Mouse (Mus musculus): ENCODE measurements around the gene Wnt2b. TPM values are rescaled to one million over a fixed set of nuclear protein-coding genes. Genes with fewer than 3 reads are reported as not detected.

Gene Wnt2b
- total RNA-seq, 2 experiments from 2014 or later = not detected

- ATAC-seq (ENCODE audit: poor library complexity, severe bottlenecking) = no peak
These were observed 3.5 kb upstream of the Wnt2b start for GRCm38 (mm10) chr3:104965070-104965855.

DNA sequence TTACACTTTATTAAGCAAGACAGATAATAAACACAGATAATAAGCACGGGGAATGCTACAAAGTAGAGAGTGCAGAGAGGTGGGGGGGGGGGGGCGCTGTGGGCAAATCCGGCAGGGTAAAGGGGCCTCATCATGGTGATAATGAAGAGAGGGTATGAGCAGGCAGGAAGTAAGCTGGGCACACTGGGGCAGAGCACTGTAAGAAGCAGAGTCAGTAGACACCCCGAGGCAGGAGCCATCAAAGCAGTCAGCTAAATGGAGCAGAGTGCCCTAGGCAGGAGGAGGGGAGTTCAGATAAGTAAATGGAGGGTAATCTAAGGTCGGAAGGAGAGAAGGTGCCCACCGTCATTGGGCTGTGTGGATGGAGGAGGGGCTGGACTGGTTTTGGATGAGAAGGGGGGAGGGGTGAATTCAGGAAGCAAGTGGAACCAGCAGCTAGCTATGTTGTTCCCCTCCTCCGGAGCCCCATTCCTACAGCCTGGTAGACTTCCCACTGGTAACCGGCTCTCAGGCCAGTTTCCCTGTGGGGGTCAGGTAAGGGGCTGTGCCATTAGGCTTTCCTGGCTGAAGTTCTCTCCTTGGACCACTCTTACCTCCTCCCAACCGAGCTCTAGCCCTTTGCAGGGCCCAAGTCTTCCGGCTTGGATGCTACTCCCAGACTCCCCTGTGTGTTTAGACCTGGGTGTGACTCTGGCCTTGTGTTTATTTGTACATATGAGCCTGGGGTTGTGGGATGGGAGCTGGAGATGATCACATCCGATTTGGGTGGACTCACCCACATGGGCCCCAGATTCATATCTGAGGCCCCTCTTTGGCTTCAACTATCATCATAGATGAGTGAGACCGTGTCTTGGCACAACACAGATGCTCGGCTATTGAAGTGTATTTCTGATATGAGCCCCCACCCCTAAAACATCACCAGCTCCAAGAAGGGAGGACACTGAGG is 1.9 kb upstream of the Wnt2b start:
- no peak; the same call in 1 of the 2 replicates for ATAC-seq (ENCODE audit: poor library complexity, severe bottlenecking)

- no peak for ATAC-seq (ENCODE audit: poor library complexity, severe bottlenecking)
These were observed 1.1 kb upstream of the Wnt2b start for GRCm38 (mm10) chr3:104962866-104963265.

DNA sequence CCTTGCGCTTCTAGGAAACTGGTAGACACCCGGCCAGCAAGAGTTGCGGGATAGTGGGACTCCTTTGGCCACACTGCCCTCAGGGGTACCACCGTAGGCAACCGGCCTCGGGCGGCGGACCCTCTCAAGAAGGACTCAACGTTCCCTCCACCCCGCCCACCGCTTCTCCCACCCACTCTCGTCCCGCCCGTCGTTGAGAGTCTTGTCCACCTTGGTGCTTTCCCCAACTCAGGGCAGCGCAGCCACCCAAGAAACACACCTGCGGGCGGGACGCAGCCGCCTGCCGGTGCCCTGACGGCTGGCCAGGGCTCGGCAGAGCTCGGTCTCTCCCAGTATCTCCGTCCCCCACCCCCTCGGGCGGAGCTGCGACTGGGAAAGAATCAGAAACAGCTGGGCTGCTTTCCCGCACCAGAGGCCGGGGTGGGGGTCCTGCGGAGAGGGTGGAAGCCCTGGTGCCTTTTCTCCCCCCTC is 455 bp upstream of the Wnt2b start:
- no peak for ATAC-seq (ENCODE audit: poor library complexity, severe bottlenecking)

- ATAC-seq (ENCODE audit: poor library complexity, severe bottlenecking) = peak; percentile 54
These were observed 1.4 kb downstream of the Wnt2b start for GRCm38 (mm10) chr3:104960026-104961000.

DNA sequence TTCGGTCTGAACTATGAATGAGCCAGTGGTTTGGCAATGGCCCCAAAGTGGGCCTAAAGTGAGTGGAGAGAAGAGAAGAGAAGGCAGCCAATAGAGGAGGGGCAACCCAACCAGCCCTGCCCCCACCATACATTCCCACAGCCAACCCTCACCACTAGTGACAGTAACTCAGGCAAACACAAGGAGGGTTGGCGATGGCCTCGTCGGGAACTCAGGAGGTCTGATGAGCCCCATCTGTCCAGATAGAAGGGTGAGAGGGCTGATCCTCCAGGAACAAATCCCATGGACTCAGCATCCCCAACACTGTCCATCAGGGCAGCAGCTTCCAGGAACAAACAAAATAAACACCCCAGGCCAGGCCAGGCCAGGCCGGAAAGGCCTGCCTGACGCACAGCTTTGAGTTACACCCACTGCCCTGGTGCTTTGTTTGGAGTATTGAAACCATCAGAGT is 5.6 kb downstream of the Wnt2b start:
- no peak for ATAC-seq (ENCODE audit: poor library complexity, severe bottlenecking)

DNA sequence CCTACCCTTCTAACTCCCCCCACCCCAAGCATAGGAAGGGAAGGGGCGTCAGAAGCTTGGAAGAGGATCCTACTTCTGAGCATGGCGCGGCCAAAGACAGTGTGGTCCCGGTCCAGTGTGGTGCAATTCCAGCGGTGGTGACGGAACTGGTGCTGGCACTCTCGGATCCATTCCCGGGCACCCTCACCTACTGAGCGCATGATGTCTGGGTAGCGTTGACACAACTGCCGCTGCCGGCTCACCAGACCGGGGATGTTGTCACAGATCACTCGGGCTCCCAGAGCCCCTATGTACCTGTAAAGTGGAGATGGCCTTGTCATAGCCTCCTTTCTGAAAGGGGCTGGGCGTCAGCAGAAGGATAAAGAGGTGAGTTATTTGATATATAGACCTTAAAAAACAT is 7.2 kb downstream of the Wnt2b start:
- ATAC-seq (ENCODE audit: poor library complexity, severe bottlenecking) = no peak

DNA sequence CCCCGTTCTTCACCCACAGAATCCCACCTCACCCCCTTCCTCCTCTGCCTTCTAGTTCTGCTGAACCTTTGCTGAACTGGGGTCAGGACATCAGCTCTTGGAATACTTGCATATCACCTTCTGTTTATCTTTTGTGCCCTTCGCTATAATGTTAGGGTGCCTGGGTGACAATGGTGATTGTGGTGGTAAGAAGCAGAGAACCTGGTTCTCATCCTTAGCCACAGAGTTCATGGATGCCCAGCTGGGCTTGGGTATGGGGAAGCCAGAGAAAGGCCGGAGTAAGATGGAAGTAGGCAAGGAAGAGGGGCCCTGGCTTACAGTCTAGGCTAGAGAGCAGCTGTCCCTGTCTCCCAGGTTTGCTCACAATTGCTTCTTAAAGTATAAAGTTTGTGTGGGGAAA is 7.6 kb downstream of the Wnt2b start:
- no peak for ATAC-seq (ENCODE audit: poor library complexity, severe bottlenecking)

GRCm38 (mm10) chr3:104952891-104953670 is 8.6 kb downstream of the Wnt2b start:
- ATAC-seq (ENCODE audit: poor library complexity, severe bottlenecking) = no peak

DNA sequence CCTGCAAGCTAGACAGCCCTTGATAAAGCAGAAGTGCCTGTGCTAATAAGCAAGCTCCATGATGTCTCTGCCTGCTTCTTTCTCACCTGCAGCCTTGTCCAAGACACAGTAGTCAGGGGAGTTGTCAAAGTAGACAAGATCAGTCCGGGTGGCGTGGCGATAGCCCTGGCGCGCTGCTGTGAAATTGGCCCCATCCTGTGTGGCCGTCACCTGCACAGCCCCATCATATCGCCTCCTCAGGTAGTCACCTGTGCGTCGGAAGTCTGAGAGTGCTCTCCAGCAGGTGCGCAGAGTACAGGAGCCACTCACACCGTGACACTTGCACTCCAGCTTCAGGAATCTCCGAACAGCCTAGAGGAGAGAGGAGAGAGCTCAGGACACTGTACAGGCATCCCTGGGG is 10.8 kb downstream of the Wnt2b start:
- no peak for ATAC-seq (ENCODE audit: poor library complexity, severe bottlenecking)

GRCm38 (mm10) chr3:104944894-104945293 is 16.8 kb downstream of the Wnt2b start:
- no peak for ATAC-seq (ENCODE audit: poor library complexity, severe bottlenecking)

DNA sequence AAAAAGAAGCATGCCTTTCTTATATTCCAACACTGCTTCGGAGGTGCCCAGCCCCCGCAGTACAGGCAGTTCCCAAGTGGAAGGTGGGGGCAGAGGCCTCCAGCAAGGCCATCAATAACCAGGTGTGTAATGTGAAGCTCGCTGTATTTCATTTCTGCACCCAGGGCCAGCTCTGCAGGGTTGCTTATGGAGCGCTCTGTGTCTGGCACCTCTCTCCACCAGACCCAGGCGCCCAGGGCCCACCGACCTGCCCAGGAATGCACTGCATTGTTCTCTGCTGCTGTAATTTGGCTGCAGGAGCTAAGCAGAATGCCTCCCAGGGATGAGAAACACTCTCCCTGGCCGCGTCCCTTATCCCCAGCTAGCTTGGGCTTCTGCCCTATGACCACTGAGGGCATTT is 18.4 kb downstream of the Wnt2b start:
- no peak for ATAC-seq (ENCODE audit: poor library complexity, severe bottlenecking)

DNA sequence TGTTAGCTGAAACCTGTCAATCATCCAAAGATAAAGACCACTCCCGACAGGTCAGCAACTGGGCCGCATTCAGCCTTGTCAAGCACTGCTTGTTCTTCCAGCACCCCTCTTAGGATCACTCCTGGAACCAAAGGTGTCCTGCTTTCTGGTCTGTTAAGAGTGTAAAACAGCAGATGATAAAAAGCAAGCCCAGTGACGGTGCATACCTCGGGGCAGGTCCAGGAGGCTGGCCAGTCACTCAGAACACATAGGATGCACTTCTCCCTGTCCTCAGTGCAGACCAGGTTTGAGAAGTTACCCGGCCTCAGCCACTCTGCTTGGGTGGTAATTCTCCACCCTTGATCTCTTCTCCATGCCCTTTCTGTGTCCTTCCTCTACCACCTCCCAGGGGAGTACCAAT is 19.0 kb downstream of the Wnt2b start:
- ATAC-seq (ENCODE audit: poor library complexity, severe bottlenecking) = no peak

DNA sequence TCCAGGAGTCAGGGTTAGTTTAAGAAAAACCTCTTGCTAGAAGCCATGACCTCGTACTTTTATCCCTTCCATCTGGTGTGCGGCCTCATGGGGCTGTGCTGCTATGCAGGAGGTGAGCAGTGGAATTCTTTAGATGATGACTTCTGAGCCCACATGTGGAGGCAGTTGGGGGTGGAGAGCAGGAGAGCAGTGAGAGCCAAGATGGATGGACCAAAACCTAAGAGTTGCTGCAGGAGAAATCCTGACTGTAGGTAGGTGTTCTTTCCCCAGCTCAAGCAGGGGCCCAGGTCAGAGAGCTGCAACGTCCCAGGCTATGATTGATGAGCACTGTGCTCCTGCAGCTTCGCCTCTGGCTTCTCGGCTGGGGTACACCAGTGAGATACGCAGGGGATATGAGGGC is 21.0 kb downstream of the Wnt2b start:
- no peak for ATAC-seq (ENCODE audit: poor library complexity, severe bottlenecking)

- ATAC-seq (ENCODE audit: poor library complexity, severe bottlenecking) = no peak
These were observed 23.4 kb downstream of the Wnt2b start for GRCm38 (mm10) chr3:104938327-104938726.

DNA sequence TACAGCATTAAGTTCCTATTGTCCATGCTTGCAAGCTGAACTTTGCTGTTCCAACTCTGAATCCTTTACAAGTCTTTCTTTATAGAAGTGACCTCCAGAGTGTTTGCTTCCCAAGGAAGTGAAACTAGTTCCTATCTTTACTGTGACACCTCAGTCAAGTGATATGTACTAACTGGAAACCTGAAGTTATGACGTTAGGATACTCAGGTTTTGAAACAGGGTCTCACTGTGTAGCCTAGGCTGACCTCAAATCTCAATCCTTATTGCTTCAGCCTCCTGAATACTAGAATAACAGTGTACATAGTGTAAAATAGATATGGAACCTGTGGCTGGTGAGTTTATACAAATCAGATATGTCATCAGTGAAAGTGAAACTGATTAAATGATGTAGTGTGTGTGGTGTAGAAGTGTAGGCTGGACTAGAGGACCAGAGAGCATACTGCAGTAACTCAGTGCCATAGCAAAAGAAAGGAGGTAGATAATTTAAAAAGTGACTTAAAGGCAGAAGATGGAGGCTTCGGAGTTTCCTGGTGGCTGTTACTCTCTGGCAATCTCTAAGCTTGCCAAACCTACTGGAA is 23.9 kb downstream of the Wnt2b start:
- ATAC-seq (ENCODE audit: poor library complexity, severe bottlenecking) = peak; percentile 38; the same call in 1 of the 2 replicates

- ATAC-seq (ENCODE audit: poor library complexity, severe bottlenecking) = no peak
These were observed 32.3 kb downstream of the Wnt2b start for GRCm38 (mm10) chr3:104929385-104929784.

GRCm38 (mm10) chr3:104914986-104915385 is 46.7 kb downstream of the Wnt2b start:
- ATAC-seq (ENCODE audit: poor library complexity, severe bottlenecking) = no peak

- ATAC-seq (ENCODE audit: poor library complexity, severe bottlenecking) = no peak
These were observed 52.5 kb downstream of the Wnt2b start for GRCm38 (mm10) chr3:104909195-104909594.

Measured in megakaryocyte, adult 5-6 weeks (primary cell).